ENCODE assay signal across 8 mouse cellular contexts in genomic region chr7:60391011-60391863, GRCm38 (mm10).
A peak's percentile ranks its signal among the peaks of the same experiment; 100 is the strongest.
DNase-seq lines count a peak whose midpoint lies in the region; ATAC-seq and TF ChIP-seq lines count a peak whose summit lies in the region.
"Not testable (repeated sequence)": the region's sequence is repeated elsewhere in the genome, so short reads cannot be mapped to it uniquely, and the experiment has no call there.

No protein-coding gene starts in this region.

- not testable (repeated sequence) for H3K79me2 ChIP-seq in liver, adult 2 months (ENCODE audit: control insufficient read depth, insufficient read depth, low read length)

- not testable (repeated sequence) for TF ChIP-seq POLR2A in liver, adult 2 months (IDR thresholded peaks at IDR 0.05; ENCODE audit: extremely low read depth, insufficient read depth, low read length)

- peak overlapping the region; percentile 19 for H3K9ac ChIP-seq in forebrain, postnatal 0 days
- H3K9ac ChIP-seq in liver, adult 2 months (ENCODE audit: low read depth, low read length); midbrain, embryonic 16.5 days (ENCODE audit: low read depth, low read length); stomach, embryonic 14.5 days (replicated peaks; ENCODE audit: low read depth, low read length): not testable (repeated sequence)

- peak overlapping the region; percentile 67; the same call in 1 of the 2 replicates for H3K27ac ChIP-seq in forebrain, postnatal 0 days (ENCODE audit: low read depth, low read length)
- not testable (repeated sequence) for H3K27ac ChIP-seq in liver, adult 2 months (replicated peaks; ENCODE audit: insufficient read depth, low read depth, low read length)
- peak overlapping the region; percentile 74; the same call in 1 of the 2 replicates for H3K27ac ChIP-seq in midbrain, embryonic 16.5 days (ENCODE audit: low read length)
- 0 out of 2 replicates have a peak overlapping the region, but pooled peaks have one; percentile 21 for H3K27ac ChIP-seq in stomach, embryonic 14.5 days (ENCODE audit: low read length)

- H3K27me3 ChIP-seq in forebrain, postnatal 0 days (ENCODE audit: insufficient read depth, low read length); liver, adult 2 months (ENCODE audit: control insufficient read depth, insufficient read depth, low read length); midbrain, embryonic 16.5 days (ENCODE audit: control insufficient read depth, insufficient read depth, low read depth, low read length); stomach, embryonic 14.5 days (ENCODE audit: control insufficient read depth, insufficient read depth, low read length): not testable (repeated sequence)

- peak overlapping the region; percentile 29 for H3K4me3 ChIP-seq in forebrain, postnatal 0 days (ENCODE audit: low read depth, low read length)
- 0 out of 2 replicates have a peak overlapping the region, but pooled peaks have one; percentile 11 for H3K4me3 ChIP-seq in liver, adult 2 months (ENCODE audit: insufficient read depth, low read depth, low read length)
- peak overlapping the region; percentile 38 for H3K4me3 ChIP-seq in midbrain, embryonic 16.5 days (ENCODE audit: low read depth, low read length)
- peak overlapping the region; percentile 27 for H3K4me3 ChIP-seq in stomach, embryonic 14.5 days (ENCODE audit: low read depth, low read length)

- H3K4me2 ChIP-seq in forebrain, postnatal 0 days (ENCODE audit: low read depth): peak overlapping the region; percentile 26
- H3K4me2 ChIP-seq in midbrain, embryonic 16.5 days (ENCODE audit: low read length): peak overlapping the region; percentile 34
- peak overlapping the region; percentile 30 for H3K4me2 ChIP-seq in stomach, embryonic 14.5 days (replicated peaks; ENCODE audit: low read depth, low read length)

- peak; percentile 99 for ATAC-seq in forebrain, postnatal 0 days
- ATAC-seq in midbrain, embryonic 16.5 days: peak; percentile 97
- ATAC-seq in stomach, embryonic 14.5 days (ENCODE audit: insufficient number of reproducible peaks, insufficient read depth, low FRiP score, low read depth): peak; percentile 84; the same call in 1 of the 2 replicates

- not testable (repeated sequence) for H3K9me3 ChIP-seq in forebrain, postnatal 0 days (ENCODE audit: low read length); midbrain, embryonic 16.5 days (replicated peaks; ENCODE audit: control insufficient read depth, low read length, poor library complexity, severe bottlenecking); stomach, embryonic 14.5 days (ENCODE audit: control insufficient read depth, low read depth, low read length)

- not testable (repeated sequence) for TF ChIP-seq CTCF in forebrain, postnatal 0 days (IDR thresholded peaks at IDR 0.05; ENCODE audit: low read depth); liver, adult 2 months (IDR thresholded peaks at IDR 0.05; ENCODE audit: low read depth, low read length)

- peak; percentile 53 for DNase-seq in WW6 (ENCODE audit: low read depth, low spot score)
- DNase-seq in cerebellum, postnatal 10 days: peak; percentile 62 to 68
- peak; percentile 92 for DNase-seq in forebrain, postnatal 0 days
- DNase-seq in heart, postnatal 4 days: peak; percentile 52
- DNase-seq in kidney, postnatal 4 days: peak; percentile 62 to 73
- peak; percentile 82 for DNase-seq in liver, adult 2 months (ENCODE audit: extremely low read depth, low read depth, low spot score)

- not testable (repeated sequence) for H3K36me3 ChIP-seq in forebrain, postnatal 0 days (ENCODE audit: insufficient read depth); liver, adult 2 months (ENCODE audit: control insufficient read depth, insufficient read depth, low read length); midbrain, embryonic 16.5 days (ENCODE audit: control insufficient read depth, insufficient read depth, low read length); stomach, embryonic 14.5 days (ENCODE audit: control insufficient read depth, insufficient read depth, low read length)

- WGBS in forebrain, postnatal 0 days: 20% methylated on average over 33 of the region's 33 CpGs
- 9% methylated on average over 33 of the region's 33 CpGs for WGBS in liver, adult 2 months
- 12% methylated on average over 33 of the region's 33 CpGs for WGBS in midbrain, embryonic 16.5 days
- 13% methylated on average over 33 of the region's 33 CpGs for WGBS in stomach, embryonic 14.5 days

- H3K4me1 ChIP-seq in forebrain, postnatal 0 days (ENCODE audit: insufficient read depth); liver, adult 2 months (ENCODE audit: control insufficient read depth, insufficient read depth, low read length); midbrain, embryonic 16.5 days (ENCODE audit: control insufficient read depth, insufficient read depth, low read length); stomach, embryonic 14.5 days (ENCODE audit: control insufficient read depth, insufficient read depth, low read length): not testable (repeated sequence)
